Mouse (Mus musculus): Measurements from ENCODE around the gene Tbpl2.

The Tbpl2 gene

DNA sequence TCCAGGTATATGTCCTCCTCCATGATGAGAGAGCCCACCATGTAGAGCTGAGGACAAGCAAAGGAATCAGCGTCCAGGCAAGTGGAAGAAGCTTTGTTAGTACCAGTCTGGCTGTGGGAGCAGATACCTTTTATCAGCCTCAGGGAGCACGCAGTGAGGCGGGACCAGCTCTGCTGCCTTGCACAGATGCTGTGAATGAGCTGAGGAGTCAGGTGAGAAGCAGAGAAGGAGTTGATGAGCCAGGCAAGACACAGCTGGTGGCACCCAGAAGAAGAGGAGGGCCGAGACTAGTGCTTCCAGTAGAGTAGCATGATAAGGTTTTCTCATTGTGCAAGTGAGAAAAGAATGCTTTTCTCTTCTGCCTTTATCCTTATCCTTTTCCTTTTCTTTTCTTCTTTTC is at the start of gene Tbpl2:
Gene Tbpl2, minus strand, starts transcription at position 101 of the 400 bp plus-strand sequence.
- DNase-seq (ENCODE audit: low read depth, low spot score): no peak

DNA sequence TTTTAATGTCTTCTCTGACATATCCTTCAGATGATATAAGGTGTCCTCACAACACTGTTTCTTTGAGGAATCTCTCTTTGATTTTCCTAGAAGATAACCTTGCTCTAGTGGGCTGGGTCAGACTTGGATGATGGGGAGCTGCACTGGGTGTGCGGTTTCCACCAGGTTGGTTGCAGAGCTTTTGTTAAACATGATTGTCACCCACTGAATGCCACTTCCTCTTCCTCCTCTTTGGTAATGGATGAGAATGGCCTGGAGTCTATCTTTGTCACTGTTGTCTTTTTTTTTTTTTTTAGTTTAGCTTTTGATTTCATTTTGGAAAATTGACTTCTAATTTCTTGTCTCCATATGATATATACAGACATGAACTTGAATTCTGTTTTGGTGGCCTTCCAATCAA is 38.0 kb upstream of the Tbpl2 start:
- DNase-seq (ENCODE audit: low read depth, low spot score): no peak

DNA sequence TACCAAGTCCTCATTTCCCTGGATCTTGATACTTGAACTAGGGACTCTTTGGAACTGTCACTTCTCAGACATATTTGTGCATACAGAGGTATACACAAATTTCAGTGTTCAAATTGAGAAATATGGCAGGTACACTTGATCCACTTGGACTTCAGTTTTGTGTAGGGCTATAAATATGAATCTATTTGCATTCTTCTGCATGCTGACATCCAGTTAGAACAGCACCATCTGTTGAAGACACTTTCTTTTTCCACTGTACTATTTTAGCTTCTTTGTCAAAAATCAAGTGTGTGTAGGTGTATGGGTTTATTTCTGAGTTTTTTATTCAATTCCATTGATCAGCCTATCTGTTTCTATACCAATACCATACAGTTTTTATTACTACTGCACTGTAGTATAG is 12.7 kb upstream of the Tbpl2 start:
- no peak for DNase-seq (ENCODE audit: low read depth, low spot score)

DNA sequence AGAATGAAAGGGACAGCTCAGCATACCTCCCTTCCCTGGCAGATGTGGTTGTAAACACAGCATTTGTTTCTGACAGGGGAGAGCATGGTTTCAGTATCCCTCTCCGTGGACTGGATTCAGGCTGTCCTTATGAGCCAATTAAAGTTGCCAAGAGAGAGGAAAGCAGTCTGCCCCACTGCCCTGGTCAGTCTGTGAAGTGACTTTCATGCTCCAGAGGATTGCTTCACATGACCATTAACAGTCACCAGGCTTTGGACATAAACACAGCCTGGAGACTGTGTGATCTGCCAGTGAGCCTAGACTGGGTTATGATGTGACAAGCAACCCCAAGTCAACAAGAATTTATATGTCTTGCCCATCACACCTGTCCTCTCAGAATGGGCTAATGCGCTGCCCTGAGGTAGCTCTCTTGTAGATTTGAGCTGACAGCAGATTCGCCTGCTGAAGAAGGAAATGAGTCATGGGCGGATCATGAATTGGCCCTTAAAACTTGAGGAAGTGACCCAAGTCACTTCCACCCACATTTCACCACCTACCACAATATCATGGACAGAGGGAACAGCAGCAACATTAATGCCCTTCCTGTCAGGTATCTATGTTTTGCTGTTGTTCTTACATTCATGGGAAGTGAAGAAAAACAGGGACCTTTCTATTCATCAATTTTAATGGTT is 7.4 kb upstream of the Tbpl2 start:
- DNase-seq (ENCODE audit: low read depth, low spot score): no peak

DNA sequence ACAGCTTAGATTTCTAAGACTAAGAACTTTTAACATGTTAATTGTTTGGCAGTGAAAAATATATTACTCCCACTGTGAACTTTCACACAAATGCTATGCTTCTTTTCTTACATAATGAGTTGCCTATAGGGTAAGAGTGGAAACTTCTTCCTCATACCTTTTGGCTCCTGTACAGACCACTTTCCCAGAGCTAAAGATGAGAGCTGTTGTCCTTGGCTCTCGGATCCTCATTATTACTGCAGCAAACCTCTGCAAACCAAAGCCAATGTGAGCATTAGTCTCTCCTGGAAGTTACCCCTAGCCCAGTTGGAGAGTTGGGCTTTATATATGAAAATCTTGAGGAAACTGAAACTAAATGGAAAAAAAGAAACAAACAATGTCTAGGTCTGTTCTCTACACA is 5.5 kb downstream of the Tbpl2 start:
- DNase-seq (ENCODE audit: low read depth, low spot score): no peak

DNA sequence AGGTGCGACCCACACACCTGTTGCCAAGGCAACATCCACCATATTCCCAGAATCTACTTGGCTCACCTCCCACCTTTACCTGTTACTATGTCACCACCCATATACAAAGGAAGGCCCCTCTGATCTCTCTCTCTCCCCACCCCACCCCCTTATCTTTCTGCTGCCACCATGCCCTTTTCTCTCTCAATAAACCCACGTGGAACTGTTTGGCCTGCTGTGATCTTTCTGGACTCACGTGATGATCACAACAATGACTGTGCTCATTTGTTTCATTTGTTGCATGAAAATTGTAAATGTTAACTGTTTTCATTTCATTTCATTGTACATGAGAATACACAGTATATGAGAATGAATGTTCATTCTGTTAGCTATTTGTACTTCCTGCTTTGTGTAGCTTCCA is 45.9 kb downstream of the Tbpl2 start:
- no peak for DNase-seq (ENCODE audit: low read depth, low spot score)

DNA sequence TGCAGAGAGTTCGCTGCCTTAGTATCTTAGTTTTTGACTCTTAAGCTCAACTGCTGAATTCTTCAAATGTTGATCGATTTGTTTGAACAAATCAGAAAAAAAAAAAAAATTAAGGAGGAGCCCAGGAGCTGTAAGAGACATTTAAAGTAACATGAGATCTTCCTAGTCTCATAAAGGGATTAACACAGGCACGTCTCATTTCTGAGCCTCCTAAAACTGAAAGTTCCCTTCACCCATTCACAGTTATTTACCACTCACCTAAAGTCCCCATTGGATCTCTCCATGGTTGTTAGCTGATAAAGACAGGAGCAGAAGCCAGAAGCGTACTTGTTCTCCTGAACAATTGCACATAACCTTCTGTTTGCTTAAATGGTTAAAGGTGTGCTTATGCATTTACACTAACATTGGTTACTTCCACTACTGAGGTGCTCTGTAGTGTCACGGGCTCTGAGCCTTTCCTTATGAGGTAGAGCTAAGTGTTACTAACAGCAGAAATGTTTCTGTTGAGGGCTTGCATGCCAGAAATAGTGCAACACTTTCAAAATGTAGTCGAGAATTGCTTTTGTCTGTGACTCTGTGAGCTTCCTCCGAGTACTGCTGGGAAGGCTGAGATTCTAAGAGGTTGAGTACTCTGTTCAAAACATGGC is 46.9 kb downstream of the Tbpl2 start, which contains the start of gene Hnmt:
Gene Hnmt, minus strand, starts transcription at position 51 of the 647 bp plus-strand sequence.
- DNase-seq (ENCODE audit: low read depth, low spot score): no peak

DNA sequence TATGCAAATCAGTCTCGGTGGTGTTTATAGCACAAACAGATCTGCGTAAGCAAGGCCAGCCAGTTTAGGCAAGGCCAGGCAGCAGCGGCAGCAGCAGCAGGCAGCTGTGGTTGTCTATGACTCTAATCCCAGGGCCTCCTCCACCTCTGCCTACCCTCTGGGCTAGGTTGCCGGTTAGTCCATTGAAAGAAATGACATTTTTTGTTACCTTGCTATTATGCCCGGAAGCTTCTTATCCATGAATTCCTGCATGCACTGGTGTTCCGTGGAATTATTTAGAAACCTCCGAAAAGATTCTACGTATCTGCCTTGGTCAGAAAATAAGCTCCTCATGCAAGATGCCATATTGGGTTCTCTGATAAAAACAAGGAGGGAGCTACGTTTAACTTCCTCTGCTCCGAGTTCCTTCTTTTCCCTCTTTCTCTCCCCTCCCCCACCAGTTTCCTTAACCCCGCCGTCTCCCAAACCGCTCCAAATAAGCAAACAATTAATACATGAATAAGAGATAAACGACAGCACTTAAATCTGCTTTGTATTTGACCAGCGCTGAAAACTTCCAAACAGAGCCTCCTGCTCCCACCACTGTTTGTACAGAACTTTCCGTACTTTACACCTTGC is 47.8 kb downstream of the Tbpl2 start:
- DNase-seq (ENCODE audit: low read depth, low spot score): no peak

DNA sequence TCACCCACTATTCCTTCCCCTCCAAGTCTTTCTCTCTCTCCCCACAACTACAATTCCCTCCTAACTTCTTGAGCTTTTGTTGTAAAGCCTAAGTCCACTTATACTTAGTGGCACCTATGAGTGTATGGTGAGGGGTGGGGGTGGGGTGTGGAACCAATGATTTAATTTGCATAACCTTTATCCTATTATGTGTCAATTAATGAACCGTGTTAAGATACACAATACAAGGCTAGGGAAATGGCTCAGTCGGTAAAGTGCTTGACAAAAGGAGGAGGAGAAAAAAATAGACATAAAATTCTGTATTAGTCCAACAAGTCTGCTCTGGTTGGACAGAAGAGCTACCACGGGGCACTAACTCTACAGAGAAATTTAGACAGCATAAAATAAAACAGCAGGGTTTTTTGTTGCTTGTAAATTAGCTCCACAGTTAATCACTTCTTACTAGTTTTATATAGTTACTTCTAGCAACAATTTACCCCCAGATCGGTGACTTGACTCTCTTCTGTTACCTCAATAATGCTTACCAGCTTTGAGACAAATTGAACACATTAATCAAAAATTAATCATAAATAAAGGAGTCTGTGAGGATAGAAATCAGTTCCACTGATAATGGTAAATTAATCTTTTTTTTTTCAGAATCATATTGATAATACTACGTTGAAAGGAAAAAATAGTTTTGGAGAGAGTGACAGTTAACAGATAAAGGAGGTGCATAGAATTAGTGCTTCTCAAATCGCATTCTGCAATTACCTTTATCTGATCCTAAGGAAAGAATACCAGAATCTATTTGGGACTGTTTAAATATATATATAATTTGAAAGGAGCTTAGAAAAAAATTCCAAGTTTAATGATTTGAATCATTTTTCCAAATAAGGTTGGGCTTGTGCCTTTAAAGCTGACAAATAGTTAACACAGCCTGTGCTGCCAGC is 48.6 kb downstream of the Tbpl2 start:
- no peak for DNase-seq (ENCODE audit: low read depth, low spot score)

DNA sequence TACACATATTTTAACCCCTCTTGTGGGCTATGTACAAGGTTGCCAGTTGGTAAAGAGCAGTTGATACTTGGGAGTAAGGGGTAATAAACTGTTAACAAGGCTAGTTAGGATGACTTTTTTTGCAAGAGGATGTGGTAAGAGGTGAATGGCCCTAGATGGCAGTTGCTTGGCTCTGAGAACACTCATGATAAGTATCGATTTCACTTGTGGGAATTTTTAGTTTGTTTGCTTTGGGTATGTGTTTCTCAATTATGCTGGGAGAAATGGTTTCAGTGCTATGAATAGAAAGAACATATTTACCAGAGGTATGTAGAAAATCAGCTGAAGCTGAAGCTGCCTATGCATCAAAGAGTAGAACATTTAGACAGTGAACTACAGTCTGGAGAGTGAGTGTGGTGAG is 53.5 kb downstream of the Tbpl2 start:
- DNase-seq (ENCODE audit: low read depth, low spot score): no peak

DNA sequence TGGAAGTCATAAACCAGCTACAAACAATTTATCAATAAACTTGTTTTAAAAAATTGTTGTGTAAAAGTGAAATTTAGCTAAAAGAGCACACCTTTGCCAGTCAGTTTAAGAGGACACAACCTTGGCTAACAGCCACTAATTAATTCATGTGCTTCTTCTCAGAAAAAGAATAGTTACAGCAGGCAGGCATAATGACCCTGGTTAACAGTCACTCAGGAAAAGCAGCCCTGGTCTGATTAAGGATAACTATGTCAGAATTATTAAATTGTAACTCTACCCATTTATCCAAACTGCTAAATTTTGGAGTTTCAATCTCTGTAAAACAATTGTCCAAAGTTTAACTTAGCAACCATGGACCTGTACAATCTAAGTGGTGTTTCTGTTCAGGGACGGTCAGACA is 55.9 kb downstream of the Tbpl2 start:
- DNase-seq (ENCODE audit: low read depth, low spot score): no peak
